Mouse (Mus musculus) kidney, adult 2 months (tissue): ENCODE results near the gene Mlxip. TPM values are rescaled to one million over a fixed set of nuclear protein-coding genes. Genes with fewer than 3 reads are reported as not detected.

Experiments
- DNase-seq: peaks from one replicate; pipeline ENCODE4 v3.0.0; 2021
- H3K27ac ChIP-seq: fragments of 200-500 bp; 2 replicates; pipeline ENCODE4 v1.5.1; 2012; ENCODE audit warnings: low read depth, low read length, control low read depth, inconsistent platforms; ENCODE audit not compliant: insufficient read depth
- H3K27me3 ChIP-seq: fragments of 200-500 bp; replicated peaks from 2 replicates; pipeline ENCODE4 v1.6.1; 2012; ENCODE audit warnings: mild to moderate bottlenecking, moderate library complexity, low read length, inconsistent platforms; ENCODE audit not compliant: control insufficient read depth, insufficient read depth
- H3K36me3 ChIP-seq: fragments of 200-500 bp; 2 replicates; pipeline ENCODE4 v1.6.1; 2012; ENCODE audit warnings: mild to moderate bottlenecking, moderate library complexity, low read length, inconsistent platforms; ENCODE audit not compliant: control insufficient read depth, insufficient read depth
- H3K4me1 ChIP-seq: fragments of 200-500 bp; 2 replicates; pipeline ENCODE4 v1.6.1; 2011; ENCODE audit warnings: low read length; ENCODE audit not compliant: control insufficient read depth, insufficient read depth
- H3K4me3 ChIP-seq: fragments of 200-500 bp; 2 replicates; pipeline ENCODE4 v1.5.1; 2011; ENCODE audit warnings: mild to moderate bottlenecking, low read depth, low read length, control low read depth; ENCODE audit not compliant: insufficient read depth
- CTCF ChIP-seq: fragments of 200-500 bp; conservative IDR thresholded peaks from 2 replicates; pipeline ENCODE4 v1.5.1; 2011; ENCODE audit warnings: low read depth, mild to moderate bottlenecking, control low read depth, low read length, moderate library complexity, mixed read lengths; ENCODE audit not compliant: insufficient read depth, insufficient read length
- POLR2A ChIP-seq: fragments of 200-500 bp; IDR thresholded peaks from one replicate; pipeline ENCODE4 v1.6.1; 2011; ENCODE audit warnings: low read depth, low read length, control low read depth
- WGBS: fragments of 180-500 bp; shearing (Covaris S2); methylation state at CpG from one replicate; pipeline ENCODE4 v1.1.7; 2018; 5-methylcytosine and 5-hydroxymethylcytosine counted together
- polyA plus RNA-seq: library from polyadenylated mRNA; depleted of rRNA; stranded (reverse); fragments of >200 nt; gene quantifications from 2 replicates; pipeline ENCODE4 v1.2.3, GENCODE M21; 2012

Mlxip gene
- polyA plus RNA-seq, 1 experiment, result 20.4 TPM

DNA sequence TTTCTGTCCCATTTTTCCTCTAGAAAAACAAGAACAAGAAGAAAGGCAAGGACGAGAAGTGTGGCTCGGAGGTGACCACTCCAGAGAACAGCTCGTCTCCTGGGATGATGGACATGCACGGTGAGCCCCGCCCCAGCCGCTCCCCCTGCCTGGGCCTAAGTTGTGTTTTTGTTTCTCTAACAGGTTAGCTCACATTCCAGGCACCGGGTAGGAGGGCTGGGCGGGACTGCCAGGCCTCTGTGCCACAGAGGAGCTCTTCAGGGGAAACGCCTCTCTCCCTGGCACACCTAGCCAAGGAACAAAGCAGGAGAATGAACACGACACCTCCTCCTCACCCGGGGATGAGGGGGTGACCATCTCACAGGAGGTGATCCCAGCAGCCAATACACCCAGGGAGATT is 38.7 kb upstream of the Mlxip start:
- no peaks in the 10 kb centered on the region for H3K27me3 ChIP-seq
- H3K4me3 ChIP-seq, result no peak overlapping the region
- peak; percentile 87 for DNase-seq
- peaks cover 1% of the 10 kb centered on the region; the same call in 1 of the 2 replicates for H3K36me3 ChIP-seq
- WGBS, result 36% methylated on average over 11 of the region's 11 CpGs
- H3K27ac ChIP-seq, result peak overlapping the region; percentile 54
- H3K4me1 ChIP-seq, result peaks cover 39% of the 10 kb centered on the region
- TF ChIP-seq POLR2A (no peak), CTCF (no peak)

DNA sequence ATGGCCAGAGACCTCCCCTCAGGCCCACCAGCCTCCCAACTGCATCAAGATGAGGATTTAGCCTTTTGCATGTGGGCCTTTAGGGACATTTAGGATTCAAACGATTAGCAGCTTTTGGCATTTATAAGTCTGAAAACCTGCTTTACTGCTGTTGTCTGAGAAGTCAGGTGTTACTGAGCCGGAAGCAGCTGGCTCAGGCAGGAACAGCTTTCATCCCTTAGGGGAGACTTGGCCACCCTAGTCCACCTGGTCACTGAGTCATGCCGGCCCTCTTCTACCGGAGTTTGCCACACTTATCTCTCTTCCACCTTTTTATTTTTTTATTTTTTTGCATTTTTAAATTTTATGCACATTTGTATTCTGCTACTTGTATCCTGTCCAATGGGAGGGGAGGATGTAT is 37.3 kb upstream of the Mlxip start:
- Histone ChIP-seq H3K36me3 (peaks cover 1% of the 10 kb centered on the region; the same call in 1 of the 2 replicates), H3K4me3 (no peak overlapping the region), H3K27me3 (no peaks in the 10 kb centered on the region), H3K4me1 (peaks cover 37% of the 10 kb centered on the region), H3K27ac (peak overlapping the region; percentile 42)
- 55% methylated on average over 4 of the region's 4 CpGs for WGBS
- DNase-seq, result peak; percentile 53
- TF ChIP-seq POLR2A (no peak), CTCF (no peak)

DNA sequence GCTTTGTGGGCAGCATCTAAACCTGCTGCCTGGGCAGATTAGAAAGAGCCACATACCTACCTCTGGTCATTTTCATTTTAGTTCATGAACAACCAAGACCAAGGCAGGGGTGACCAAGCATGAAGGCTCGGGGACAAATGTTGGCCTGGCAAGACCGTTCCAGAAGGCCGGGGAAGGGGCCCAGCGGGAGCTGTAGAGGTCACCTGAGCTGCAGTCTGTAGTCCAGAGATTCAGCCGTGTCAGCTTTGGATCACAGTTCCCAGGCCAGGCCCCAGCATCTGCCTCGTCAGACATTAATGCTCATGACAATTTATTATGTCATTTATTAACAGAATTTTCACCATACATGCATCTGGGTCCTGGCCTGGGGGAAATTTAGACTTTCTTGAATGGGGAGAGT is 35.2 kb upstream of the Mlxip start:
- 32% methylated on average over 6 of the region's 6 CpGs for WGBS
- Histone ChIP-seq H3K27me3 (no peaks in the 10 kb centered on the region), H3K36me3 (peaks cover 1% of the 10 kb centered on the region; the same call in 1 of the 2 replicates), H3K4me3 (no peak overlapping the region), H3K27ac (peak overlapping the region; percentile 87), H3K4me1 (peaks cover 55% of the 10 kb centered on the region)
- peak; percentile 96 for DNase-seq
- no peak for TF ChIP-seq CTCF
- no peak for TF ChIP-seq POLR2A

DNA sequence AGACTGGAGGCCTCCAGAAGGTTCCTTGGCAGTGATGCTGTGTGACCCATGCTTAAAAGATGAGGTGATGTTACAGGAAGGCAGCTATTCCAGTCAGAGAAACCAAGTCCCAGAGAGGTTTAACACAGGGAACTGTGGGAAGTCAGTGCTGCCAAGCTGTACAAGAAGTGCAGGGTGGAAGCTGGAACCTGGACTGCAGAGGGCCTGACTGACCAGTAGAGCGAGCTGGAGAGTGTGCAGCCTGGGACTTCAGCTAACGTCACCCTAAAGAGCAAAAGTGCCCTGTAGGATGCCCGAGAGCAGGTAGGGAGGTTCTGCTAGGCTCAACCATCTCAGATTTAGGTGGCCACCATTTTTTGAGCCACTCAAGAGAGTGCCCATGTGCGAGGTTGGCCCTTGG is 31.7 kb upstream of the Mlxip start:
- TF ChIP-seq CTCF (no peak; the same call in 1 of the 2 replicates), POLR2A (no peak)
- H3K27me3 ChIP-seq, result no peaks in the 10 kb centered on the region
- peak; percentile 49 for DNase-seq
- 64% methylated on average over 4 of the region's 4 CpGs for WGBS
- H3K4me1 ChIP-seq, result peaks cover 47% of the 10 kb centered on the region
- no peaks in the 10 kb centered on the region; the same call in 1 of the 2 replicates for H3K36me3 ChIP-seq
- H3K27ac ChIP-seq, result 0 out of 2 replicates have a peak overlapping the region, but pooled peaks have one; percentile 76
- no peak overlapping the region for H3K4me3 ChIP-seq

DNA sequence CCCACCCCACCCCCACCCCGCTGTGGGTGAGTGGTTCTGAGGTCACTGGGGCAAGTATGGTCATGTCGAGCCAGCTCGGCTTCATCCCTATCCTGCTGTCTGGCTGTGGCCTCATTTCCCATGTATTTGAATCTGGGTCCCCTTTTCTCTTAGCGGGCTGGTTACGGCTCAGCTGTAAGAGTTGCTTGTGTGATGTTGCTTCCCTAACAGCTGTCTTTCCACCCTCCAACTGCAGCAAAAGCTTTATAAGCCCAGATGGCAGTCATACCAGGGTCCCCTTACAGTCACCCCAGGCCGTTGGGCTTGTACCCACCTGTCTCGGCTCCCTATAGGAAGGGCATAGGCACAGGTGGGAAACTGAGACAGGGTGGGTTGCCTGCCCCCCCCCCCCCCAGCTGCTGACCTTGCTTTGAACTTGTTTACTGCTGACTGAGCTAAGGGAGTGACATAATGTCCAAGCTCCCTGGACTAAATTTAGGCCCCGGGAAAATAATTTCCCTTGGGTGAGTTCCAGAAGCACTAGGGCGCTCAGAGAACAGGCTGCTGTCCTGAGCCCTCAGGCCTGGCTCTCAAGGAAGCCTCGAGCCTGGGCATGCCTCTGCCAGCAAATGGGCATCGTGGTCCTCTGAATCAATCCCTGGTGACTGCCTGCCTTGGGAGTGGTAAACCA is 30.2 kb upstream of the Mlxip start:
- peaks cover 3% of the 10 kb centered on the region; the same call in 1 of the 2 replicates for H3K36me3 ChIP-seq
- no peak for TF ChIP-seq POLR2A
- H3K4me3 ChIP-seq, result no peak overlapping the region
- 8% methylated on average over 11 of the region's 11 CpGs for whole genome bisulfite sequencing
- H3K4me1 ChIP-seq, result peaks cover 34% of the 10 kb centered on the region
- H3K27me3 ChIP-seq, result no peaks in the 10 kb centered on the region
- peak; percentile 91 for DNase-seq
- H3K27ac ChIP-seq, result peak overlapping the region; percentile 76

DNA sequence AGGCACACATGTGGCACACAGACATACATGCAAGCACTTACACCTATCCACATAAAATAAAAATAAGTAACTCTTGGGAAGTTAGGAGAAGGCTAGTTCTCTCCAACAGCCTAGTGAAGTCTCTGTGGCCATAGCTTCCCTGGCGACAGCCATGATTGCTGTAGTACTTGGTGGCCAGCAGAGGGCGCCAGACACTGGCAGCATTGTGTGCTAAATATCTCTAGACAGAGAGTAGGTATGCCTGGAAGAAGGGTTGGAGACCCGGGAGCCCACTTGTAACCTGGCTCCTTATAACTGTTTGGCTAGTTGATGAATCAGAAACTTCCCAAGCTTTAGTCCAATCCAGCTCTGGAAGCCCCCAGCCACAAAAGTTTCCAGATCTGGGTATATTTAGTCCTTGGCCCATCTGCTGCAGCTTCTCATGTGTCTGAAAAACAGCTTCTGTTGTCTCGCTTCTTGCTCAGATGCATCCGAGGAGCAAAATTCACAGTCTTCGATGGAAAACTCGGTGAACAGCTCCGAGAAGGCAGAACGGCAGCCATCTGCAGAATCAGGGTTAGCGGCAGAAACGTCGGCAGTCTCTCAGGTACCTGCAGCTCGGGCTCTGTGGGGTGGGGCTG is 25.6 kb upstream of the Mlxip start:
- Histone ChIP-seq H3K27me3 (no peaks in the 10 kb centered on the region), H3K27ac (no peak overlapping the region), H3K4me1 (peaks cover 13% of the 10 kb centered on the region), H3K4me3 (no peak overlapping the region), H3K36me3 (peaks cover 5% of the 10 kb centered on the region)
- WGBS, result 76% methylated on average over 13 of the region's 13 CpGs
- peak; percentile 51 for DNase-seq
- TF ChIP-seq POLR2A (no peak), CTCF (peak; percentile 96)

DNA sequence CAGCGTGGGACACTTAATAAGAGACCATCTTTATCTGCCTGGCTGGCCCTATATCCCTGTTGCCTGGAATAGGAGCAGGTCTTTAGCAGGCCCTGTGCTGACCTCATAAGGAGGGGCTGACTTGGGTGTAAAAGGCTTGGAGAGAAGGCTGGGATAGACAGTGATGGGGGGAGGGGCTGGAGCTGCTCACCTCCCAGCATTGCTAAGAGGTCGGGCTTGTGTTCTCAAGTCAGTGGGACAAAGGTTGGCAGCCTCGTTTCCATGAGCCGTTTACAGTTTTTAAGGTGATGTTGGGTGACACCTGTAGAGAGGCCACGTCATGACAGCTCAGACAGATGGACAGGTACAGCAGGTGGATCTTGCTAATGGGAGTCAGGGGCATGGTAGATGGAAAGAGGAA is 24.5 kb upstream of the Mlxip start:
- H3K27me3 ChIP-seq, result no peaks in the 10 kb centered on the region
- WGBS, result 59% methylated on average over 5 of the region's 5 CpGs
- peak; percentile 47 for DNase-seq
- TF ChIP-seq CTCF, result no peak
- TF ChIP-seq POLR2A, result no peak
- H3K4me3 ChIP-seq, result no peak overlapping the region
- no peak overlapping the region for H3K27ac ChIP-seq
- H3K4me1 ChIP-seq, result peaks cover 5% of the 10 kb centered on the region; the same call in 1 of the 2 replicates
- H3K36me3 ChIP-seq, result peaks cover 5% of the 10 kb centered on the region
